Mouse (Mus musculus) ES-Bruce4 (cell line): ENCODE data around the gene Ip6k1. TPM values are rescaled to one million over a fixed set of nuclear protein-coding genes. Genes with fewer than 3 reads are reported as not detected.

ENCODE experiments used
- H3K27ac ChIP-seq: 2 replicates; pipeline ENCODE4 v1.5.1; 2012; ENCODE audit warnings: low read length, inconsistent platforms; ENCODE audit not compliant: insufficient read depth
- H3K27me3 ChIP-seq: 2 replicates; pipeline ENCODE4 v1.6.1; 2012; ENCODE audit warnings: mild to moderate bottlenecking, low read length, inconsistent platforms; ENCODE audit not compliant: control insufficient read depth, poor library complexity, insufficient read depth, severe bottlenecking
- H3K36me3 ChIP-seq: 2 replicates; pipeline ENCODE4 v1.6.1; 2012; ENCODE audit warnings: inconsistent platforms, mild to moderate bottlenecking, low read length, moderate library complexity; ENCODE audit not compliant: control insufficient read depth, poor library complexity, insufficient read depth, severe bottlenecking
- H3K4me1 ChIP-seq: one replicate; pipeline ENCODE4 v1.8.1; 2011; ENCODE audit warnings: low read length; ENCODE audit not compliant: control insufficient read depth, insufficient read depth
- H3K4me3 ChIP-seq: 2 replicates; pipeline ENCODE4 v1.5.1; 2011; ENCODE audit warnings: low read depth, mild to moderate bottlenecking, low read length
- H3K9ac ChIP-seq: 2 replicates; pipeline ENCODE4 v1.6.1; 2012; ENCODE audit warnings: low read depth, mild to moderate bottlenecking, inconsistent platforms; ENCODE audit not compliant: poor library complexity, severe bottlenecking
- H3K9me3 ChIP-seq: replicated peaks from 2 replicates; pipeline ENCODE4 v1.6.1; 2012; ENCODE audit warnings: mild to moderate bottlenecking, low read length, inconsistent platforms; ENCODE audit not compliant: control insufficient read depth, poor library complexity, insufficient read depth, severe bottlenecking
- CTCF ChIP-seq: IDR thresholded peaks from one replicate; pipeline ENCODE4 v1.8.1; 2011; ENCODE audit warnings: low read depth, low read length
- EP300 ChIP-seq: IDR thresholded peaks from 2 replicates; pipeline ENCODE4 v1.6.1; 2011; ENCODE audit warnings: low read depth, low read length; ENCODE audit not compliant: insufficient read depth
- POLR2A ChIP-seq: IDR thresholded peaks from one replicate; pipeline ENCODE4 v1.8.1; 2011; ENCODE audit warnings: low read length; ENCODE audit not compliant: insufficient read depth
- polyA plus RNA-seq: library from polyadenylated mRNA; stranded (reverse); fragments of >200 nt; gene quantifications from 2 replicates; pipeline ENCODE4 v1.2.4, GENCODE M21; 2011; ENCODE audit warnings: low read depth; ENCODE audit not compliant: missing spikeins, insufficient read depth, insufficient read length

Gene Ip6k1
- polyA plus RNA-seq, 1 experiment: 46.9 TPM

DNA sequence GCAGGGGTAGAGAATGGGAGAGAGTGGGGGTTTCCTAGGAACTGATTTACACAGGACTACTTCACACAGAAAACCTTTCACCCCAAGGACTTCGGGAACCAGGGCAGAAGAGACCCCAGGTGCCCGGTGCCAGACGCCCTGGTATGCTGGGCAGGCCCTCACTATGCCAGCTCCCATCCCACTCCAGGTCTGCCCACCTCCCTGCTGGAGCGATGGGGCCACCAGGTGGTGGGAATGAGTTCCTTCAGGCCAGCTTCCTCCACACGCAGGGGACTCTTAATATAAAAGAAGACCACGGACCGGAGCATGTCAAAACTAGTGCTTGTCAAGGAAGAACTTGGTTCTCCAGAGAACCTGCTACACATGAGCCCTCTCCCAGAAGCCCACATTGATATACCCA, 64.9 kb downstream of the Ip6k1 start:
- Histone ChIP-seq H3K36me3 (no peaks in the 10 kb centered on the region), H3K9me3 (no peaks in the 10 kb centered on the region), H3K4me1 (no peaks in the 10 kb centered on the region), H3K4me3 (no peak overlapping the region), H3K9ac (no peak overlapping the region), H3K27me3 (no peaks in the 10 kb centered on the region), H3K27ac (no peak overlapping the region)
- TF ChIP-seq CTCF (peak; percentile 48), EP300 (no peak), POLR2A (no peak)

DNA sequence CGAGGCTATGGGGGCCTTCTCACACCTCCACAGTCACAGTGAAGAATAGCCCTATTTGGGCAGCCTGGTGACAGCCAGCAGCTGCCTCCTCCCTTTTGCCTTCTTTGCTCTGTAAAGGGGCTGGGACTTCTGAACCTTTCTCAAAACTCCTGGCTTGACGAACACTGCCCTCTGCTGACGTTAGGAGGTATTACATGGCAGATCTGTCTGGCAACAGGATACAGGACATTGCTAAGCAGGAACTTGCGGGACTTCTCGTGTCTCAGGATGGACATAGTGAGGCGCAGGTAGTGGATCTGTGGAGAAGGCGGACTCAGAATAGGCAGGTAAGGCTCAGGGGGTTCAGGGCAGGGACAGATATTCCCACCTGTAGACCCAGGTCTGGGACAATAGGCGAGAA, 65.6 kb downstream of the Ip6k1 start:
- H3K9me3 ChIP-seq: no peaks in the 10 kb centered on the region
- no peak overlapping the region for H3K27ac ChIP-seq
- no peaks in the 10 kb centered on the region for H3K27me3 ChIP-seq
- H3K4me1 ChIP-seq: no peaks in the 10 kb centered on the region
- TF ChIP-seq CTCF (peak; percentile 72), POLR2A (no peak)
- H3K4me3 ChIP-seq: peak overlapping the region; percentile 17; the same call in 1 of the 2 replicates
- H3K9ac ChIP-seq: no peak overlapping the region
- no peaks in the 10 kb centered on the region for H3K36me3 ChIP-seq

GRCm38 (mm10) chr9:108069007-108069406, 66.7 kb downstream of the Ip6k1 start:
- Histone ChIP-seq H3K27ac (no peak overlapping the region), H3K9me3 (no peaks in the 10 kb centered on the region), H3K27me3 (no peaks in the 10 kb centered on the region), H3K4me1 (no peaks in the 10 kb centered on the region), H3K4me3 (no peak overlapping the region), H3K9ac (no peak overlapping the region), H3K36me3 (no peaks in the 10 kb centered on the region)
- TF ChIP-seq POLR2A: no peak
- no peak for TF ChIP-seq CTCF
- TF ChIP-seq EP300: no peak

GRCm38 (mm10) chr9:108069529-108069928, 67.2 kb downstream of the Ip6k1 start:
- Histone ChIP-seq H3K9me3 (no peaks in the 10 kb centered on the region), H3K4me1 (no peaks in the 10 kb centered on the region), H3K36me3 (no peaks in the 10 kb centered on the region), H3K9ac (no peak overlapping the region), H3K4me3 (no peak overlapping the region), H3K27me3 (no peaks in the 10 kb centered on the region), H3K27ac (no peak overlapping the region)
- TF ChIP-seq CTCF (no peak), POLR2A (no peak), EP300 (no peak)

GRCm38 (mm10) chr9:108071801-108072200, 69.5 kb downstream of the Ip6k1 start:
- H3K4me1 ChIP-seq: no peaks in the 10 kb centered on the region

GRCm38 (mm10) chr9:108072481-108072924, 70.2 kb downstream of the Ip6k1 start:
- Histone ChIP-seq H3K36me3 (no peaks in the 10 kb centered on the region), H3K27ac (no peak overlapping the region)

More at GRCm38 (mm10) chr9:108071801-108072200, 69.5 kb downstream of the Ip6k1 start:
- no peaks in the 10 kb centered on the region for H3K36me3 ChIP-seq
- no peaks in the 10 kb centered on the region for H3K9me3 ChIP-seq
- H3K27ac ChIP-seq: no peak overlapping the region
- TF ChIP-seq EP300 (no peak), CTCF (no peak), POLR2A (no peak)
- H3K4me3 ChIP-seq: no peak overlapping the region
- H3K27me3 ChIP-seq: no peaks in the 10 kb centered on the region
- H3K9ac ChIP-seq: no peak overlapping the region

More at GRCm38 (mm10) chr9:108072481-108072924, 70.2 kb downstream of the Ip6k1 start:
- no peak overlapping the region for H3K9ac ChIP-seq
- no peaks in the 10 kb centered on the region for H3K9me3 ChIP-seq
- no peaks in the 10 kb centered on the region for H3K4me1 ChIP-seq
- no peaks in the 10 kb centered on the region for H3K27me3 ChIP-seq
- no peak overlapping the region for H3K4me3 ChIP-seq
- TF ChIP-seq POLR2A (no peak), CTCF (no peak), EP300 (no peak)
